Mouse (Mus musculus) liver, embryonic 14.5 days (tissue): ENCODE measurements around the gene Eci1. TPM values are rescaled to one million over a fixed set of nuclear protein-coding genes. Genes with fewer than 3 reads are reported as not detected.

ENCODE experiments used
- ATAC-seq: fragments of 200-750 bp; cut with Nextera tagmentation; 2 replicates; pipeline ENCODE4 v1.8.0; 2017; ENCODE audit warnings: moderate number of reproducible peaks, mild to moderate bottlenecking, moderate library complexity; ENCODE audit not compliant: insufficient read depth
- DNase-seq, 3 experiments: peaks; one replicate each; pipeline ENCODE4 v3.0.0-alpha.2; 2012 to 2013; ENCODE audit warnings: low read depth in 3 of 3, low spot score in 3 of 3
- H3K27ac ChIP-seq: fragments of 300-500 bp; sonication (generic); 2 replicates; pipeline ENCODE4 v1.5.1; 2014; ENCODE audit warnings: moderate library complexity, mild to moderate bottlenecking, control low read depth, inconsistent platforms
- H3K27me3 ChIP-seq: fragments of 300-500 bp; sonication (generic); 2 replicates; pipeline ENCODE4 v1.6.1; 2014; ENCODE audit warnings: mild to moderate bottlenecking, low read length, moderate library complexity; ENCODE audit not compliant: control insufficient read depth, insufficient read depth
- H3K36me3 ChIP-seq: fragments of 300-500 bp; sonication (generic); replicated peaks from 2 replicates; pipeline ENCODE4 v1.6.1; 2014; ENCODE audit warnings: low read depth; ENCODE audit not compliant: control insufficient read depth, insufficient read depth
- H3K4me1 ChIP-seq, 2 experiments: fragments of 200-500 bp in 1 of 2; fragments of 300-500 bp in 1 of 2; sonication (generic) in 1 of 2; replicated peaks; 2 replicates each; pipeline ENCODE4 v1.6.1; 2012 to 2014; ENCODE audit warnings: antibody characterized with exemption in 1 of 2, inconsistent platforms in 1 of 2, low read length in 1 of 2; ENCODE audit not compliant: control insufficient read depth in 2 of 2, insufficient read depth in 2 of 2
- H3K4me2 ChIP-seq: fragments of 300-500 bp; sonication (generic); 2 replicates; pipeline ENCODE4 v1.6.1; 2014; ENCODE audit warnings: low read depth, mild to moderate bottlenecking, control low read depth, moderate library complexity
- H3K4me3 ChIP-seq, 2 experiments: fragments of 200-500 bp in 1 of 2; fragments of 300-500 bp in 1 of 2; sonication (generic) in 1 of 2; 2 replicates each; pipeline ENCODE4 v1.5.1; 2012 to 2014; ENCODE audit warnings: low read depth in 2 of 2, low read length in 2 of 2, mild to moderate bottlenecking in 2 of 2, control low read depth in 1 of 2, inconsistent platforms in 1 of 2, moderate library complexity in 1 of 2; ENCODE audit not compliant: insufficient read depth in 1 of 2
- H3K9ac ChIP-seq: fragments of 300-500 bp; sonication (generic); replicated peaks from 2 replicates; pipeline ENCODE4 v1.6.1; 2014; ENCODE audit warnings: mild to moderate bottlenecking, control low read depth, moderate library complexity
- H3K9me3 ChIP-seq: fragments of 300-500 bp; sonication (generic); 2 replicates; pipeline ENCODE4 v1.6.1; 2016; ENCODE audit warnings: low read length, mixed read lengths; ENCODE audit not compliant: control insufficient read depth
- CTCF ChIP-seq: IDR thresholded peaks from 2 replicates; pipeline ENCODE4 v1.5.1; 2016; ENCODE audit warnings: antibody characterized with exemption, low read depth, control low read depth
- EP300 ChIP-seq: IDR thresholded peaks from 2 replicates; pipeline ENCODE4 v1.6.1; 2016; ENCODE audit warnings: antibody characterized with exemption, low read depth
- WGBS: fragments of 180-500 bp; shearing (Covaris S2); extraction: QIAGEN DNeasy Blood & Tissue Kit; methylation state at CpG from one replicate; pipeline ENCODE4 v1.1.7; 2014; ENCODE audit not compliant: insufficient replicate concordance; 5-methylcytosine and 5-hydroxymethylcytosine counted together
- polyA plus RNA-seq, 2 experiments: library from polyadenylated mRNA; depleted of rRNA in 1 of 2; stranded (reverse) in 1 of 2; unstranded in 1 of 2; fragments of >200 nt; fragmentation: Nextera tagmentation in 1 of 2; extraction: Ambion mirVana in 1 of 2; gene quantifications; 2 replicates each; pipeline versions ENCODE4 v1.2.1 to v1.2.3; 2012 to 2014

Eci1 gene
- polyA plus RNA-seq, 2 experiments: 48.3 to 56.4 TPM

GRCm38 (mm10) chr17:24479431-24479830 is 53.0 kb downstream of the Eci1 start:
- Histone ChIP-seq H3K27ac (peak overlapping the region; percentile 57), H3K27me3 (no peaks in the 10 kb centered on the region), H3K4me2 (peak overlapping the region; percentile 88)

GRCm38 (mm10) chr17:24480201-24480826 is 53.9 kb downstream of the Eci1 start:
- H3K36me3 ChIP-seq: peaks cover 17% of the 10 kb centered on the region
- no peak for DNase-seq
- TF ChIP-seq EP300 (no peak), CTCF (peak; percentile 41)
- no peak overlapping the region for H3K4me3 ChIP-seq
- peaks cover 3 to 15% of the 10 kb centered on the region in 2 experiments; a peak in 3 of 4 replicates for H3K4me1 ChIP-seq
- H3K9me3 ChIP-seq: no peaks in the 10 kb centered on the region
- H3K27me3 ChIP-seq: no peaks in the 10 kb centered on the region
- H3K9ac ChIP-seq: peak overlapping the region; percentile 13; the same call in 1 of the 2 replicates
- ATAC-seq: no peak
- WGBS: 44% methylated on average over 3 of the region's 3 CpGs
- peak overlapping the region; percentile 88 for H3K4me2 ChIP-seq
- H3K27ac ChIP-seq: no peak overlapping the region; the same call in 1 of the 2 replicates

More at GRCm38 (mm10) chr17:24479431-24479830, 53.0 kb downstream of the Eci1 start:
- H3K9ac ChIP-seq: peak overlapping the region; percentile 63
- peak overlapping the region; percentile 14 to 72; a peak in 3 of 4 replicates for H3K4me3 ChIP-seq
- no peak for ATAC-seq
- no peaks in the 10 kb centered on the region for H3K9me3 ChIP-seq
- peaks cover 22% of the 10 kb centered on the region for H3K36me3 ChIP-seq
- no peak for DNase-seq
- peaks cover 3 to 15% of the 10 kb centered on the region in 2 experiments; a peak in 3 of 4 replicates for H3K4me1 ChIP-seq
- 11% methylated on average over 1 of the region's 1 CpGs for WGBS
- no peak for TF ChIP-seq EP300

- ATAC-seq (no peak), DNase-seq (no peak)
- H3K27me3 ChIP-seq: no peaks in the 10 kb centered on the region
- H3K36me3 ChIP-seq: peaks cover 10% of the 10 kb centered on the region
- no peak overlapping the region for H3K4me2 ChIP-seq
- TF ChIP-seq EP300 (no peak), CTCF (no peak)
- H3K27ac ChIP-seq: no peak overlapping the region
- 87% methylated on average over 20 of the region's 20 CpGs for WGBS
- H3K4me1 ChIP-seq: peaks cover 3 to 15% of the 10 kb centered on the region in 2 experiments; a peak in 3 of 4 replicates
- no peaks in the 10 kb centered on the region for H3K9me3 ChIP-seq
- H3K4me3 ChIP-seq: no peak overlapping the region
- H3K9ac ChIP-seq: no peak overlapping the region
Measured at GRCm38 (mm10) chr17:24481027-24481815, 54.8 kb downstream of the Eci1 start.

- TF ChIP-seq EP300 (no peak), CTCF (no peak)
- Histone ChIP-seq H3K27ac (no peak overlapping the region), H3K9me3 (no peaks in the 10 kb centered on the region), H3K27me3 (peaks cover 20% of the 10 kb centered on the region), H3K36me3 (no peaks in the 10 kb centered on the region), H3K4me2 (no peak overlapping the region), H3K4me1 (peaks cover 0 to 9% of the 10 kb centered on the region in 2 experiments; a peak in 3 of 4 replicates), H3K4me3 (no peak overlapping the region), H3K9ac (no peak overlapping the region)
- no peak for DNase-seq
- no peak for ATAC-seq
- 79% methylated on average over 3 of the region's 3 CpGs for WGBS
Measured at GRCm38 (mm10) chr17:24483495-24483894, 57.1 kb downstream of the Eci1 start.
